Mouse (Mus musculus) T-helper 17 cell (primary cell): ENCODE measurements around the gene Usp40.

Experiments used
- in situ Hi-C, 2 experiments: fragments of 300-600 bp; cut with MboI, MseI; formaldehyde crosslinking; loops; 1 replicate in 1 of 2; 2 replicates in 1 of 2; pipeline ENCODE4 v1.15.1; 2025; ENCODE audit warnings: high pct_unique_total_duplicates in 2 of 2

Gene Usp40

GRCm38 (mm10) chr1:87896921-87897320, 111.4 kb downstream of the Usp40 start:
- in situ Hi-C loops = no loop called here
